Mouse (Mus musculus): ENCODE measurements at regions not wholly inside any gene's neighbourhood (a gene's known extent, or its start where the extent isn't known, plus 50 kb on each side); places are given as distances from the start of the nearest gene placed in this dataset.

DNA sequence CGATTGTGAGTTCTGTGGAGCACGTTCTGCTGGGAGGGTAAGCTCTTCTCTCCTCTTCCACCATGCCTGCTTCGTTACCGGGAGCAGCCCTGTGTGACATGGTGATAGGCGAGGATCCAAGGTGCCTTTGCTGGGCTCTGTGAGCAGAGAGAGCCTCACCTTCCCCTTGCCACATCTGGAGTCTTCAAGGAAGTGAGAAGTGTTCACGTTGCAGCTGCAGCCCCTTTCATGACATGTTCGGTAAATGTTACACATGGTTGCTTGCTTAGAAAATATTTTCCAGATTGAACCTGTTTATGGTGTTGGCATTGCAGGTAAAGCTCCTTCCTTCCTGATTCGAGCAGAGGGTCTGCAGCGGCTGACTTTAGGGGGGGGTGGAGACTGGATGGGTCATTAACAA is 244.0 kb downstream of the Ttll7 start:
- no peak for DNase-seq (ENCODE audit: low spot score in 2 of 2)

DNA sequence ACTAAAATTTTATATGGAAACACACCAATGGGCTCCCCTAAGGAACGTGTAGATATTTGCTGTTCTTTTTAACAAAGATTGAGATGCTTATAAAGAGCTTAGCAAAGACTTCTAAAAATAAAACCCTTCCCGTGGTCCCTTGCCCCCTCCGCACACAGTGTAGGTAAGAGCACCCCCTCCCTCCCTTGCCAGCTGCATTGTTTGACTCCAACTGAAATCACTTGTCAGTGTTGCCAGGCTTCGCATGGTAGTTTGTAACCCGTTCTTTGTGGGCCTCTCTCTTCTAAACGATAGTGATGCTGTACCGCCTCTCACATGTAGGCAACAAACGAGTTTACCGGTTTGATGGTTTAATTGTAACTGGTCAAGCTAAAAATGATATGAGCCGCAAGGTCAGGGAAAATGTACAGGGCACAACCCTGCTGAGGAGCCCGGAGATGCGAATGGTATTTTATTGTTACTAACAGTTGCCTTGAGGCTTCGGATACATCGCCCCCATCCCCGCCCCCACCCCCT is 246.0 kb downstream of the Ttll7 start:
- no peak for DNase-seq (ENCODE audit: low spot score in 2 of 2)

DNA sequence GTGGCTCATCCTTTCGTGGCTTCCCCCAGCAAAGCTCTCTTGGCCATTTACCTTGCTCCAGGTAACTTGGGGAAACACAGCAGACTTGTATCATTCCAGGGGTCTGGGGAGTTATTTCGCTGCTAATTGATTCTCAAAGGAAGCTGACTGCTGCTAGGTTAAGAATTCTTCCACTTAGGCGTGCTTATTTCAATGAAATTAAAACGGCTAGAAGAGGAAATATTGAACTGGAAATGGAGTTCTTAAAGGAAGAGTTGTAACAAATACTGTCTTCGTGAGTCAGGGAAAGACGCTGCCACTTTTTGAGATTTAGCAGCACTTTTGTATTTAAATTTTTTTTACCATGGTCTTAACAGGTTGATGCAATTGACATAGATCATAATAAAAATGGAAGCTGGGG is 246.4 kb downstream of the Ttll7 start:
- DNase-seq (ENCODE audit: low spot score in 2 of 2), result no peak

DNA sequence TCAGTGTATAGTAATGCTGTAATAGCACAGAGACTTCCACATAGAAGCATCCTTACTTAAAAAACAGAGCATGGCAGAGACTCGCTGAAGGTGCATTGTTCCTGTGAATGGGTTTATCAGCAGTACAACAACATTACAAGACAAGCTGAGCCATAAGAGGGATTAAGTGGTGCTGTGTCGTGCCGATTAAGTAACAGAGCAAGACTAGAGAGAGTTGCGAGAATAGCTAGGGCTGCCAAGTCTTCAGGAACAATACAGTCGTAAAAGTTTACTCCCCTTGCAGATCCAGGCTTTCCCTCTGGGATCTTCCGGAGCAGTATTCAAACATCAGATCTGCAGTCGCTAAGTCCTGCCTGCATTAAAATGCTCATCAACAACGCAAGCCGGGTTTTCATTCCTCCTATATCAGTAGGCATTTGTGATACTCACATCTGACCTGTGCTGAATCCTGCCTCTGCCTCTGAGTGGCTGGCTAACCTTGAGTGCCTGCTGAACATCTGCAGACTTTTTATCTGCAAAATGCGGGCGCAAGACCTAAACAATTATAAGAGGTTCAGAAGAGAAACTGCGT is 247.1 kb downstream of the Ttll7 start:
- DNase-seq (ENCODE audit: low spot score in 2 of 2), result no peak

DNA sequence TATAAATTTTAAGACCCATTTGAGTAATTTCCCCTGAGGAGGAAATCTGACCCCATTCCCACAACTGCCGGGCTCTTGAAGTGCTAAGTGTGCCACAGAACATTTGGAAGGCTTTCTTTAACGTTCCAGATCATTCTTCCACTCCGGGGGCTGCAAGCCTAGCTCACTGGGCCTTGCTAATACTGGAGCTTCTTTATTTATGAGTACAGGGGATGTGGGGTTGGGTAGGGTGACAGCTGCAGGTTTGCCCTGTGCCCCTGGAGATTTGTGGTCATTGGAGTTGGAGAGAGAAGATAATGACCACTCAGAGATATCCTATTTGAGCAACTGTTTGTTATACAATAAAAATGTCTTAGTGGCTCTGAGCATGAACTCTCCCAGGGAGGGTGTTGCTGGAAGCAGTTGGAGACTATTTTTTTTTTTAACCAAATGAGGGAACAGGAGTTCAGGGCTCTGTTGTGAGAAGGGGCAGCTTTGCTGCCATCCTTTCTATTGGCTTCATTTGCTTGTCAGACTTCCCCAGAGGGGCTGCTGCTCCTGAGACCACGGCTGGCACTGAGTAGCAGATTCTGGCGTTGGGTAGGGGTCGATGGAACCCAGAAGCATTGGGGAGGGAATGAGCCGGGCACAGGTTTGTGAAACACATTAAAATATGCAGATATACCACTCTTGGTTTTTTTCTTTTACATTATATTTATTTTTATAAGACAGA is 249.0 kb downstream of the Ttll7 start:
- DNase-seq (ENCODE audit: low spot score in 2 of 2), result no peak

DNA sequence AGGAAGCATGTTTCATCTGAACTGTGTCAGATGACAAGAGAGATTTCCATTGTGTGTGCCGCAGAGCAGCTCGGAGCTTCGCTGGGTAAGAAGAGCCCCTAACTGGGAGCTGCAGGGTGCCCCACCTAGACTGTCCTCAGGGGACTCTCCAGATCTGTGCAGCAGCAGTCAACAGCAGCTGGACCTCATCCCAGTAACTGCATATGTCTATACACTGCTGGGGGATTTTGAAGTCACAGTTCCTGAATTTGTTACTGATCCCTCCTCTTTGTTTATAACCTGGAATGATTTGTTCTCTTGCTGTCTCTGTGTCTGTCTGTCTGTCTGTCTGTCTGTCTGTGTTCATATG is 249.6 kb downstream of the Ttll7 start:
- DNase-seq (ENCODE audit: low spot score in 2 of 2), result no peak

DNA sequence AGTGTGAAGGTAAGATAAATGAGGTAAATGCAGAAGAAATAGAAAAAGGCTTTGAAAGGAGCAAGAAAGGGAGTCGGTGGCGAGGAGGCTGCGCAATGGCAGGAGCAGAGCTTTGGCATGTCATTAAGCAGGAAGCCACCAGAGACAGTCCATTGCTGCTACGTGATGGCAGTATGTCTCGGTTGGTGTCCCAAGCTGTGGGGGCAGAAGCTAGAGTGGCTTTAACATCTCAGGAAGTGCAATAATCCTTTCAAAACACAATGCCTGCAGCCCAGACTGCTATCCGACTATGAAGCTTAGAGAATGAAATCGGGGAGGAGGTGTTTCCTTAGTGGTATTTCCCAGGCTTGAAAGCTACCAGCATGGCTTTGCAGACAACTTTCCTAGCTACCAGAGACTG is 251.3 kb downstream of the Ttll7 start:
- DNase-seq (ENCODE audit: low spot score in 2 of 2), result no peak

DNA sequence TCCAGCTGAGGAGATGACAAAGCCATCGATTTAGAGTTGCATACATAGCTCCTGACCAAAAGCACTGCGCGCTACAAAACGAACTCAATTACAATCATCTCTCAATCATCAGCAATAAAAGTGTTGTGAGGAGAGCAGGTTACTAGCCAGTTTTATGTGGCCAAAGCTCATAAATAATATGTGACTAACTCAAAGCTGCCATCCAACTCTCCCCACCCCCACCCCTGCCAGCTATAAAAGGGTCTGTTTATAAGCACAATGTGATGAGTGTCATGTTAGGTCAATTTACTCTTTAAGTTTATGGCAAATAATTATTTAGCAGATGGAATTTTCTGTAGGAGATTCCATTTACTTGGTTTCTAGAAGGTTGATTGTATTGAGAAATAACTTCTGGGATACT is 265.4 kb downstream of the Ttll7 start:
- no peak for DNase-seq (ENCODE audit: low spot score in 2 of 2)

DNA sequence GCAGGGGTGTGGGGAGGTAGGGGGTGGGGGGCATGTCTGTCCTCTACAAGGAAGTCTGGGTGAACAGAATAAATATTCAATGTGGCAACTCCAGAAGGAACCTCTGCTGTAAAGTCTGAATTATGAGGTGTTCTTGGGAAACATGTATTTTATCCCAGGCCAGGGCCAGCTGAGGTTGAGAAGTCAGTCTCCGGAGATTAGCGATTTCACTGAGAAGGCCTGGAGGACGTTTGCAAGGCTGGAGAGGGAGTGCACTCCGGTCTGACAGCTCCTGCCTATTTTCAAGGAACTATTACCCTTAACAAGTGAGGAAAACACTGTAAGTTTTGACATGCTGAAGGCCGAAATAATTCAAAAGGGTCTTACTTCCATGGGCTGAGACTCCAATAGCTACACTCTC is 265.9 kb downstream of the Ttll7 start:
- DNase-seq (ENCODE audit: low spot score in 2 of 2), result no peak

DNA sequence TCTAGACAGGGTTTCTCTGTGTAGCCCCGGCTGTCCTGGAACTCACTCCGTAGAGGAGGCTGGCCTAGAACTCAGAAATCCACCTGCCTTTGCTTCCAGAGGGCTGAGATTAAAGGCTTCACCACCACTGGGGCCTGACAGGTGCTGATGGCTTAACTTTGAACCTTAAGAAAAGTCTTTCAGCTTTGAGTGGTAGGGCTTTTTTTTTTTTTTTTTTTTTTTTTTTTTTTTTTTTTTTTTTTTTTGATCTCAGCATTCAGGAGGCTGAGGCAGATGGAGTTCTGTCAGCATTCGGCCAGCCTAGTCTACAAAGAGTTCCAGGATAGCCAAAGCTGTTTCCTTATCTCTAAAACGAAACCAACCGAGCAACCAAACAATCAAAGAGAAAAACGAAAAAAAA is 266.5 kb downstream of the Ttll7 start:
- no peak for DNase-seq (ENCODE audit: low spot score in 2 of 2)

DNA sequence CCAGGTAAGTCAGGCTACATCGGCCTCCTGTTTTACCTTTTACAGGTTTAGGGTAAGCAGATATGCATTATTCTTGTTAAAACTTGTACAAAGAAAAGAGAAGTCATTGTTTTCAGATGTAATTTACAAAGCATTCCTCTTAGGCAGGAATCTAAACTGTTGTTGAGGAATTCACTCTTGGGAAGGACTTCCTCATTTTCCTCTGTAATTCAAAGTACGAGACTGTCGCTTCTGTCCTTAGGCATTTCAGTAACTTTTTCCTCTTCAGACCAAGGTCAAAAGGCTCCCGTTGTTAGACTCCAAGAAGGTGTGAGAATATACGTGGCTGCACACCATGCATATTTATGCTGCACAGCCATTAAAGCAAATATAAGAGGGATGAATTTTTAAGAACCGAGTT is 269.7 kb downstream of the Ttll7 start:
- no peak for DNase-seq (ENCODE audit: low spot score in 2 of 2)

DNA sequence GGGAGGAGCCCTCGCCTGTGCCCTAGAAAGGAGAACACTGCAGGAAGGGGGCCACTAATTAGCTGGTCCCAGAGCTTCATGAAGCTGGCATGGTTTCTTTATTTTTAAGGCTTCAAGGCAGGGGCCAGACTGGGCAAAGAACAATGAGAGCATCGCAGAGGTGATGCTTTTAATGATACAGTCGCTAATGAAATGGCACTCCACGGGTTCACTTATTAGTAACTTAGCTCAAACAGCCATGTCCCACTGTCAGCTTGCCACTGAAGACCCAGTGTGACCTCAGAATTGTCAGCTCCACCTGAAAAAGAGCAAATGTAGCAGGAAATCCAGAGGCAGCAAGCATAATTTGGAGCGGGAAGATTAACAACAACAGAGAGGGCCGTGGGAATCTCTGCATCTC is 275.6 kb downstream of the Ttll7 start:
- DNase-seq (ENCODE audit: low spot score in 2 of 2), result no peak

DNA sequence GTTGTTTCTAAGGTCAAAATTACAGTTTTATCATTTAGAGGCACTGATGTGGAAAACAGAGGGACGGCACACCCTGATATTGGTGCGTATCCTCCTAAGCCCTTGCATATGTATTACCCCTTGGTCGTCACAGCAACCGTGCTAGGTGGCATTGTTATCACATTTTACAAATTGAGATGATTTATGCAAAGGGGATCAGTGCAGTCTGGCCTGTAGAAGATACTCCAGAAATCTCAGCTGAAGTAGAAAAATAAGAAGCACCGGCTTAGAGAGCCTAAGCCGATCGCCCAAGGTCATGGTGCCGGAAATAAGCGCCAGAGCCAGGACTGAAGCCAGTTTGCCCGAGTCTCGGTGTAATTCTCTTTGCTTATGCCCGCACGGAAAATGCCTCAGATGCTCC is 280.7 kb downstream of the Ttll7 start:
- no peak for DNase-seq (ENCODE audit: low spot score in 2 of 2)

DNA sequence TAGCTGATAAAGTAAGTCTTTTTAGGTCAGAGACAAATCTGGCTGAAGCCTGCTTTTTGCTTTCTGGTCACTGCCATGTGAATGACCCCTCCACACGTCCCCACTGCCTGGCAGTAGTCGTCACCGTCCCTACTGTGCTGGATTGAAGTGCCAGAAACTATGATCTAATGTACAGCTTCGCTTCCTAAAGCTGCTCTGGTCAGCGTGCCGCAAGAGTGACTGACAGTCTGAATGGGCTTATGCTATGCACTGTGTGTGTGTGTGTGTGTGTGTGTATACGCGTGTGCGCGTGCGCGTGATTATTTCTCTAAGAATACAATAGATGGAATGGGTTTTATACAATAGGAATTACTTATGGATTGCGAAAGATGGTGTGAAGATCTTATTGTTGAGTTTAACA is 281.2 kb downstream of the Ttll7 start:
- DNase-seq (ENCODE audit: low spot score in 2 of 2), result no peak

DNA sequence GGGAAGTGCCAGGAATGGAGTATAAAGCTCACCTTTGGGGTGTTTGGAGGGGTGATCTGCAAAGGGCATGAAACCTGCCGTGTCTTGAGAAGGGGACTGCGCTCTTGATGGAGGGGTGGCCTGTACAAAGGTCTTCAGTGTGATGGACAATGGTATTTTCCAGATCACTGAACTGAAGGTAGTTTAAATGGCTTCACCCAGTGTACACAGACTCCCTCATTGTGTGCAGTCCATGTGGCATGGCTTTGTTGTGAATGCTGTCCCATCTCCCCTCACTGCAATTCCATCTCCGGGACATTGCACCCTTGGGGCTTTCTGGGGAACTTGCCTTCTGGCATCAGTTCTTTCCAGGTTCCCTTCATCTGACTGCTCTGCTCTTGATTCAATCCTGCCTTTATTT is 288.2 kb downstream of the Ttll7 start:
- no peak for DNase-seq (ENCODE audit: low spot score in 2 of 2)

DNA sequence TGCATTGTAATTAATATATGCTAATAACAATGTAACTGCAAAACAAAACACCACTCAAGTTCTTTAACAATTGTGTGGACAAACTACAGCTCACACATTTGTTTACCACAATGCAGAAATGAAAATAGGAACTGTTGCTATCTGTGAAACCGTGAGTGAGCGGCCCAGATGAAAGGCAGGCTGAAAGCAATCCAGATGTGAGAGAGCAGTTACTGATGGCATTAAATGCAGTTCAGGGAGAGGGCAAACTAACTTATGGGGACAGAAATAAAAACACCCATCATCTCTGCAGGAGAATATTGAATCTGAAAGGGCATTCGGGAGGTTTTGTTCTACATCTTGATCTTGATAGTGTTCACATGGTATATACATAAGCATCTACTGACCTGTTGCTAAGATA is 301.3 kb downstream of the Ttll7 start:
- DNase-seq (ENCODE audit: low spot score in 2 of 2), result no peak

DNA sequence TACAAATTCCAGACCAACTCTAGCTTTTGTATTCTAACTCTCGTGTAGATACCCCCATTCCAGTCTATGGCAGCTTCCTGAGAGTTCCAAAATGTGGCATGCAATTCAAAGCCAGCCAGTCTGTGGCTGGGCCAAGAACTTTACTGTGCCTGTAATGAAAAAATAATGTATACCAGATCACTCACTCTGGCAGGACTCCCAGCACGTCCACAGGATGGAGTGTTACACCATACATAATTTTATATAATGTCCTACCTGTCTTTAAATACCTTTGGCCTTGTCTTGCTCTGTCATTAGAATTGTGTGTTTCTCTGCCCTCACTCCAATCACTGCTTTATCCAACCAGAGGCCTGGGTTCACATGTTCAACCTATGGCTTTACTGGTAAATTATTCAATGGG is 301.8 kb downstream of the Ttll7 start:
- DNase-seq (ENCODE audit: low spot score in 2 of 2), result no peak

DNA sequence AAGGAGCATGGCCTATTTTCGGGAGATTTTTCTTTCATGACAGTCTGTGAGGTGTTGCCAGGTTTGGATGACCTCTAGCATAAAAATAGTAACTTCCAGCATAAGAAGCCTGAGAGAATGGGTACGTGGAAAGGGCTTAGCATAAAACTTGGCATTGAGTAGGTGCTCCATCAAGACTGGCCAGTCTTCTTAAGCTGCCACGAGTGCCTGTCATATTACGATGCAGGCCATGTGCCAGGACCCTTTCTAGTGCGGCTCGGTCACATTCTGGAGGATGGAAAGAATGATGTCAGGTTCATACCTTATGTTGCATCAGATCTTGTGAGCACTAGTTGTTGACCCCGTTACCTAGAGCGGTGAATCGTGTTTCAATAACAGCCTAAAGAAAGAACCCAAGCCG is 311.0 kb downstream of the Ttll7 start:
- DNase-seq (ENCODE audit: low spot score in 2 of 2), result no peak

DNA sequence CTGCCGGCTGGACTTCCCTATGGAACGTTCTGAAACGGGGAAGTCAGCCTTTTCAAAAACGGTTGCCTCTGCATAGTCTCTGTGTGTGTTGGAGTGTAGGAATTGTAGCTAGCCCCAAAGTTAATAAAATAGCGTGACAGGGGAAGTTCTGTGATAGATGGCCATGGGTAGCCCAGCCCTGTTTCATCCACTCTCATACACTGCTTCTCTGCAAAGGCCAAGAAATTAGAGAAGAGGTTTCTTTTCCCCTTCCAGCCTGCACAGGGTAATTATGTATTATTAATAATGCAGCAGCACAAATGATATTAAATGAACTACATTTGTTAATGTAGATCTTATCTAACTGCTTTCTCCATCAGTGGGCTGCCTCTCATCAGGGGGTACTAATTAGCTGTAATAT is 311.4 kb downstream of the Ttll7 start:
- DNase-seq (ENCODE audit: low spot score in 2 of 2), result no peak

DNA sequence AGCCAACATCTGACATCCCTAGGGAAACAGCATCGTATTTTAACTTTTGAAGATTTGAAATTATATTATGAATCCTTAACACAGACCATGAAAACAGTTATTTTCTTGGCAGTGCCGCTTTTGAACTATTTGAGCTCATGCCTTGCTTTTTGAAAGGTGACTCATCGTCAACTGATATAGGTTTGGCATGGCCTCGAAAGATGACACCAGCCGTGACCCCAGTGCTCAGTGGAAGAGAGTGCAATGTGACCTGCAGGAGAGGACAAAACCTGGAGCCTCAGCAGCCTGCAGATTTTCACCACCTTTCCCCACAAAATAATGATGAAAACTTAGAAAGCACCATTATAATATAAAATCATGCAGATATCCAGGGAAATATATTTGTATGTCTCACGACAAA is 312.8 kb downstream of the Ttll7 start:
- no peak for DNase-seq (ENCODE audit: low spot score in 2 of 2)

DNA sequence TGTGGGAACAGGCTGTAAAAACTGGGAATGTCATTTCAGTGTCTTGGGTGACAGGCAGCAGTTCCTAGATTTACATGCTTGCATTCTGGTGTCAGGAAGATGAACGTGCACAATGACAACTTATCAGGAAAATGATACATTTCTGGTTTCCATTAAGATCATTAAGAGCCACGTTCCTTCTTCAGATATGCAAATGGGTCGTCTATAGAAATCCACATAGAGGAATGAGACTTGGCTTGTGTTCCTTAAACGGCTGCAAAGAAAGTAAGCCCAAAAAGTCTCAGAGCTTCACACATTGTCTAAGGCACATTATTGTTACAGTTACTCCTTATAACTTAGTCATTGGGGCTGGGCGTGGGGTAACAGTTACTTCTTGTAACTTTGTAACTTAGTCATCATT is 314.4 kb downstream of the Ttll7 start:
- DNase-seq (ENCODE audit: low spot score in 2 of 2), result no peak

DNA sequence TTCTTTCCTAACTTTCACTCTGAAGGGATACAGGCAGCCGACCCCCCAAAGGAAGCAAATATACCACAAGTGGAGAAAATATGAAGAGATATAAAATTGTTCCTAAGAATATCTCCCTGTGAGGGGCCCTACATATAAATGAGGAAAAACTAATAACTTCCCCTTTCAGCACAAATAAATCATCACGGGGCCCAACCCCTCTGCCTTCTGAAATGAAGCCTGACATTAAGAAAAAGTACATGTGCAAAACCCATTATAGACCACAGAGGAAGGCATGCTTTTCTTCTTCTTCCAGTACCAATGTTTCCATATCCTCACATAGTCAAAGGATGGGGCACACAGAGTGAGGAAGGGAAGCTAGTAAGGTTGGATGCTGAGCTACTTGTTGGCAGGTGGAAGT is 317.0 kb downstream of the Ttll7 start:
- no peak for DNase-seq (ENCODE audit: low spot score in 2 of 2)

DNA sequence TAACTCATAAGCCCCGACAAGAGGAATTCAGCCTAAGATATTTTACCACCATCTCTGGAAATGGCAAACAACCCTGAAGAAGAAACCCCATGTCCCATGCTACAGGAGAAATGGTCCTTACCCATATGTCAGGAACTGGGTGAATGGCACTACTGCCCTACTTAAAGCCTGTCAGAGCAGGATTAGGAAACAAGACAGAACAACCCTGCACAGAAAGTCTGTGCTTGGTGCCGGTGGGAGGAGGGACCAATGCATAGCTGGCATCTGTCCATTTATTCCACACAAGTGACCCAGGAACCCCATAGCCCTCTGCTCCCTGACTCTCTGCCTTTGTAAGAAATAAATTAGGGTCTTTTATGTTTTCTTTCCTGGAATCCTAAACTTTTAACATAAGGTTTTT is 317.9 kb downstream of the Ttll7 start:
- DNase-seq (ENCODE audit: low spot score in 2 of 2), result no peak

DNA sequence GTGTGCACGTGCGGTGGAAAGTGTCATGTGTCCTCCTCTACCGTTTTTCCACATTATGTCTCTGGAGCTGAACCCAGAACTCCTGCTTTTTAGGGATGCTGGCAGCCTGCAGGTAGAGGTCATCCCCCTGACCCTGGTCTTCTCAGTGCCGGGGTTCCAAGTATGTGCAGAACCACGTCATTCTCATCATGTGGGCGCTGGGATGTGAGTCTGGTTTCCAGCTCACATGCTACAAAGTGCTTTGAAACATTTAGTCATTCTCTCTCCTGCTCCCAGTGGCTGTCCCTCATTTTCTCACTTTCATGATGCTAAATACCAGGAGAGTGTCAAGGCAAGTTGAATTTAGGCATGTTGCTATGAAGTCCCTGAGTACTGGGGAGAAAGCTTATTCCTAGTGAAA is 326.6 kb downstream of the Ttll7 start:
- DNase-seq (ENCODE audit: low spot score in 2 of 2), result peak; percentile 28 to 44

Measured in right cerebral cortex, postnatal 10 days (tissue).